Mouse (Mus musculus) cortical plate, adult 2 months (tissue): ENCODE results near the gene Fubp3.

Experiments
- CTCF ChIP-seq: fragments of 200-500 bp; IDR thresholded peaks from 2 replicates; pipeline ENCODE4 v1.5.1; 2011; ENCODE audit warnings: mild to moderate bottlenecking, control low read depth, low read length; ENCODE audit not compliant: insufficient read depth; ENCODE audit errors: extremely low read depth
- POLR2A ChIP-seq: fragments of 200-500 bp; IDR thresholded peaks from 2 replicates; pipeline ENCODE4 v1.6.1; 2011; ENCODE audit warnings: mild to moderate bottlenecking, low read length, control low read depth; ENCODE audit not compliant: insufficient read depth; ENCODE audit errors: extremely low read depth

DNA sequence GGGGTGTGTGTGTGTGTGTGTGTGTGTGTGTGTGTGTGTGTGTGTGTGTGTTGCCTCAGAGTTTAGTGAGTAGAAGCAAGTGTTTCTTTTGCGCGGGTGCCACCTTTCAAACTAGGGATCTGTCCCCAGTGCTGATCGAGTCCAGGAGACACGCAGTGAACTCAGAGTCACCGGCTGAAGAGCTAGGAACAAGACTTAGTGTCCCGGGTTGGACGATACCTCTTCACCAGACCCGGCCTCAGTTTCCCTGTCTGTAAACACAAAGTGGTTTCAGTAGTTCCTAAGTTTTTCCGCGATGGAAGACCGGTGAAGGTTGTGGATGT lies 69.0 kb downstream of the Fubp3 start:
- TF ChIP-seq POLR2A, result no peak
- TF ChIP-seq CTCF, result no peak
